15 mouse cellular contexts compared by ENCODE assay signal in genomic region chr17:87512000-87512611, GRCm38 (mm10).
A peak's percentile ranks its signal among the peaks of the same experiment; 100 is the strongest.
DNase-seq lines count a peak whose midpoint lies in the region; ATAC-seq lines count a peak whose summit lies in the region.
"Had no signal": no experiment of that assay in that cellular context is flagged by ENCODE, and none has a peak within 500 bp of the region (broad histone marks: within the 10 kb centered on the region; RNA-seq: fewer than 3 reads in every experiment).

No protein-coding gene starts in this region.

- ATAC-seq in neural tube, embryonic 11.5 days (ENCODE audit: insufficient read depth, low FRiP score, low TSS enrichment) = no peak
- ATAC-seq in embryonic facial prominence, embryonic 14.5 days (ENCODE audit: low read depth) = peak; percentile 19; the same call in 1 of the 2 replicates
- peak; percentile 63 for ATAC-seq in hindbrain, embryonic 16.5 days
- ATAC-seq in neural tube, embryonic 13.5 days (ENCODE audit: low read depth) = peak; percentile 85
- ATAC-seq: lung, postnatal 0 days; Patski had no signal

- H3K4me3 ChIP-seq in neural tube, embryonic 11.5 days (ENCODE audit: low read depth, low read length) = no peak overlapping the region
- H3K4me3 ChIP-seq in embryonic facial prominence, embryonic 14.5 days (ENCODE audit: low read depth, low read length) = no peak overlapping the region
- no peak overlapping the region for H3K4me3 ChIP-seq in hindbrain, embryonic 16.5 days (ENCODE audit: low read length)
- H3K4me3 ChIP-seq in neural tube, embryonic 13.5 days = no peak overlapping the region
- H3K4me3 ChIP-seq: gastrocnemius, adult 2 months; liver, embryonic 13.5 days had no signal

- DNase-seq in neural tube, embryonic 11.5 days (ENCODE audit: low spot score) = peak; percentile 41
- no peak for DNase-seq in neural tube, embryonic 10.5 days (ENCODE audit: extremely low spot score, low spot score)
- DNase-seq in embryonic facial prominence, embryonic 14.5 days (ENCODE audit: low spot score) = no peak
- no peak for DNase-seq in gastrocnemius, postnatal 36 days
- no peak for DNase-seq in kidney, postnatal 36 days
- DNase-seq in left cerebral cortex, postnatal 14 days (ENCODE audit: low spot score in 2 of 2) = no peak
- DNase-seq: gastrocnemius, adult 2 months; kidney, postnatal 10 days; left cerebral cortex, postnatal 4 days; liver, embryonic 13.5 days; thymus, postnatal 25 days had no signal

- H3K27ac ChIP-seq in neural tube, embryonic 11.5 days (ENCODE audit: low read depth, low read length) = no peak overlapping the region; the same call in 1 of the 2 replicates
- no peak overlapping the region for H3K27ac ChIP-seq in embryonic facial prominence, embryonic 14.5 days (replicated peaks; ENCODE audit: low read depth, low read length)
- H3K27ac ChIP-seq in hindbrain, embryonic 16.5 days (ENCODE audit: low read depth, low read length) = no peak overlapping the region
- H3K27ac ChIP-seq in neural tube, embryonic 13.5 days (replicated peaks) = peak overlapping the region; percentile 78
- H3K27ac ChIP-seq: gastrocnemius, adult 2 months had no signal

- no peaks in the 10 kb centered on the region for H3K9me3 ChIP-seq in neural tube, embryonic 11.5 days (ENCODE audit: control insufficient read depth, low read length)
- no peaks in the 10 kb centered on the region for H3K9me3 ChIP-seq in embryonic facial prominence, embryonic 14.5 days (ENCODE audit: control insufficient read depth, low read length)
- H3K9me3 ChIP-seq in hindbrain, embryonic 16.5 days (ENCODE audit: control insufficient read depth, low read length) = no peaks in the 10 kb centered on the region
- no peaks in the 10 kb centered on the region for H3K9me3 ChIP-seq in neural tube, embryonic 13.5 days
- H3K9me3 ChIP-seq: liver, embryonic 13.5 days had no signal

- H3K4me2 ChIP-seq in neural tube, embryonic 11.5 days (ENCODE audit: low read depth) = no peak overlapping the region
- no peak overlapping the region for H3K4me2 ChIP-seq in embryonic facial prominence, embryonic 14.5 days (ENCODE audit: low read depth, low read length)
- no peak overlapping the region for H3K4me2 ChIP-seq in hindbrain, embryonic 16.5 days (ENCODE audit: low read length)
- no peak overlapping the region for H3K4me2 ChIP-seq in neural tube, embryonic 13.5 days
- H3K4me2 ChIP-seq: liver, embryonic 13.5 days had no signal

- H3K9ac ChIP-seq in neural tube, embryonic 11.5 days (ENCODE audit: low read length) = no peak overlapping the region
- H3K9ac ChIP-seq in embryonic facial prominence, embryonic 14.5 days (ENCODE audit: low read depth, low read length) = no peak overlapping the region
- no peak overlapping the region for H3K9ac ChIP-seq in hindbrain, embryonic 16.5 days (ENCODE audit: low read depth, low read length)
- peak overlapping the region; percentile 35 for H3K9ac ChIP-seq in neural tube, embryonic 13.5 days

- 55% methylated on average over 9 of the region's 9 CpGs for WGBS in neural tube, embryonic 11.5 days
- WGBS in embryonic facial prominence, embryonic 14.5 days = 60% methylated on average over 9 of the region's 9 CpGs
- 41% methylated on average over 9 of the region's 9 CpGs for WGBS in hindbrain, embryonic 16.5 days
- 32% methylated on average over 9 of the region's 9 CpGs for WGBS in neural tube, embryonic 13.5 days

- H3K27me3 ChIP-seq in neural tube, embryonic 11.5 days (ENCODE audit: control insufficient read depth, insufficient read depth, low read length) = no peaks in the 10 kb centered on the region
- H3K27me3 ChIP-seq in embryonic facial prominence, embryonic 14.5 days (replicated peaks; ENCODE audit: control insufficient read depth, insufficient read depth, low read length) = no peaks in the 10 kb centered on the region
- H3K27me3 ChIP-seq in hindbrain, embryonic 16.5 days (replicated peaks; ENCODE audit: control insufficient read depth, insufficient read depth, low read length) = no peaks in the 10 kb centered on the region
- H3K27me3 ChIP-seq in neural tube, embryonic 13.5 days = no peaks in the 10 kb centered on the region
- H3K27me3 ChIP-seq: liver, embryonic 13.5 days; Patski had no signal

- H3K4me1 ChIP-seq in neural tube, embryonic 11.5 days (ENCODE audit: control insufficient read depth, insufficient read depth, low read length) = 0 out of 2 replicates have a peak, but pooled peaks cover 4% of the 10 kb centered on the region
- no peaks in the 10 kb centered on the region for H3K4me1 ChIP-seq in embryonic facial prominence, embryonic 14.5 days (ENCODE audit: control insufficient read depth, insufficient read depth, low read length)
- H3K4me1 ChIP-seq in hindbrain, embryonic 16.5 days (ENCODE audit: control insufficient read depth, insufficient read depth, low read depth, low read length) = no peaks in the 10 kb centered on the region
- peaks cover 26% of the 10 kb centered on the region for H3K4me1 ChIP-seq in neural tube, embryonic 13.5 days (replicated peaks)

- H3K36me3 ChIP-seq in neural tube, embryonic 11.5 days (ENCODE audit: control insufficient read depth, insufficient read depth, low read length) = no peaks in the 10 kb centered on the region
- no peaks in the 10 kb centered on the region for H3K36me3 ChIP-seq in embryonic facial prominence, embryonic 14.5 days (ENCODE audit: control insufficient read depth, insufficient read depth, low read length)
- H3K36me3 ChIP-seq in hindbrain, embryonic 16.5 days (ENCODE audit: control insufficient read depth, insufficient read depth, low read length) = no peaks in the 10 kb centered on the region
- no peaks in the 10 kb centered on the region for H3K36me3 ChIP-seq in neural tube, embryonic 13.5 days
- H3K36me3 ChIP-seq: liver, embryonic 13.5 days had no signal

- intact Hi-C loops in gastrocnemius, postnatal 36 days (cut with DNase I) = no loop called here
- intact Hi-C loops in left cerebral cortex, postnatal 14 days (cut with DNase I) = no loop called here
